Mouse (Mus musculus): ENCODE measurements around the gene Ubr7. TPM values are rescaled to one million over a fixed set of nuclear protein-coding genes. Genes with fewer than 3 reads are reported as not detected.

Ubr7 gene
- polyA plus RNA-seq, 1 experiment = 14.4 TPM

DNA sequence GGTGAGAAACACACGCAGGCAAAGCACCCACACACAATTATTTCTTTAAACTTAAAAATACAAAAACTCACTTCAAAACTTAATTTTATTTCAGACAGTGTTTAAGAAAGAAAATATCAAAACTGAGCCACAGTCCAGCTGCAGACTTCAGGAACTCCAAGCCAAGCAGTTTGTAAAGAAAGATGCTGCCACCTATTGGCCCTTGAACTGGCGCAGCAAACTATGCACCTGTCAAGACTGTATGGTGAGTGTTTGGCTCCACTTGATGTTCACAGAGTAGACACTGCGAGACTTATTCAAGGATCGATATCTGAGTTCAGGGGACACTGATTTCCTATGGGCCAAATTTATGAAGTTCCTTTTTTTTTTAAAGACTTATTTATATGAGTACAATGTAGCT is 11.2 kb downstream of the Ubr7 start:
- Histone ChIP-seq H3K4me1 (ENCODE audit: control insufficient read depth, insufficient read depth, low read length) (no peaks in the 10 kb centered on the region; the same call in 1 of the 2 replicates), H3K27ac (ENCODE audit: control insufficient read depth, insufficient read depth, low read depth, low read length, poor library complexity) (no peak overlapping the region), H3K4me3 (replicated peaks; ENCODE audit: control insufficient read depth, low read depth, low read length) (no peak overlapping the region)
- TF ChIP-seq CTCF (IDR thresholded peaks at IDR 0.05; ENCODE audit: control insufficient read depth, insufficient read depth, low read length) (no peak), POLR2A (IDR thresholded peaks at IDR 0.05; ENCODE audit: borderline replicate concordance, control insufficient read depth, low read depth, low read length) (no peak)
- WGBS = 90% methylated on average over 4 of the region's 4 CpGs

DNA sequence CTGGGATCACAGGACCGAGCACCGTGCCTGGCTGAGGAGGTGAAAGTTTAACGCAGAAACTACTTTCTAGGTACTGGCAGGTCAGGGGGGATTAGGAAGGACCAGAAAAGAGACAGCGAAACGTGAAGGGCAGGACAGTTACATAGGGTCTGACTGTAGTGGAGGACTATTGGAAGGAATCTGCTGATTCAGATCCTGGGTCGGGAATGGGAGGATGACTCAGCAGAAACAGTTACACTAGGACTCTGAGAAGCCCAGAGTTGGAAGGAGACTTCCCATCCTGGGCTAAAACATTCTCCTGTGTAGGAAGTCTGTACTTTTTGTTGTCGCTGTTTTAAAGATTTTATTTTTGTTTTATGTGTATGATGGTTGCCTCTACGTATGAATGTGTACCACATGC is 13.8 kb downstream of the Ubr7 start:
- WGBS = 92% methylated on average over 8 of the region's 8 CpGs

DNA sequence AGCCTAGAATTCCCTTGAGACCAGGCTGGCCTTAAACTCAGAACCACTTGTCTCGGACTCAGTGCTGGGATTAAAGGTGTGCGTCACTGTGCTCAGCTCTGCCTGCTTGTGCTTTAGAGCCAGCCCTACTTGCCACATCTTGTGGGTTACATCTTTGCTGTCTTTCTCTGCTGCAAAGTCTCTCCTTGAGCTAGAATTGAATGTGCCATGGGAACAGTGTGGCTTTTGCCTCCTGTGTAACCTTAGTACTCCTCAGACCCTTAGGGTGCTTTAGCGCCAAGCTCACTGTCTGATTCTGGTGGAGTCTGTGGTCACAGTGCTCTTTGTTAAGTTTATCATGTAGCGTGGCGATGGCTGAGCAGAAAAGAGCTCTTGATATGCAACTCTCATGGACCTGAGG is 14.9 kb downstream of the Ubr7 start:
- Histone ChIP-seq H3K4me3 (replicated peaks; ENCODE audit: control insufficient read depth, low read depth, low read length) (no peak overlapping the region), H3K4me1 (ENCODE audit: control insufficient read depth, insufficient read depth, low read length) (no peaks in the 10 kb centered on the region; the same call in 1 of the 2 replicates), H3K27ac (ENCODE audit: control insufficient read depth, insufficient read depth, low read depth, low read length, poor library complexity) (no peak overlapping the region)
- WGBS = 93% methylated on average over 5 of the region's 5 CpGs
- TF ChIP-seq CTCF (IDR thresholded peaks at IDR 0.05; ENCODE audit: control insufficient read depth, insufficient read depth, low read length) (no peak), POLR2A (IDR thresholded peaks at IDR 0.05; ENCODE audit: borderline replicate concordance, control insufficient read depth, low read depth, low read length) (no peak)

More for the DNA sequence above, 13.8 kb downstream of the Ubr7 start:
- TF ChIP-seq CTCF (IDR thresholded peaks at IDR 0.05; ENCODE audit: control insufficient read depth, insufficient read depth, low read length) (no peak), POLR2A (IDR thresholded peaks at IDR 0.05; ENCODE audit: borderline replicate concordance, control insufficient read depth, low read depth, low read length) (no peak)
- no peaks in the 10 kb centered on the region; the same call in 1 of the 2 replicates for H3K4me1 ChIP-seq (ENCODE audit: control insufficient read depth, insufficient read depth, low read length)
- H3K27ac ChIP-seq (ENCODE audit: control insufficient read depth, insufficient read depth, low read depth, low read length, poor library complexity) = no peak overlapping the region
- H3K4me3 ChIP-seq (replicated peaks; ENCODE audit: control insufficient read depth, low read depth, low read length) = no peak overlapping the region

DNA sequence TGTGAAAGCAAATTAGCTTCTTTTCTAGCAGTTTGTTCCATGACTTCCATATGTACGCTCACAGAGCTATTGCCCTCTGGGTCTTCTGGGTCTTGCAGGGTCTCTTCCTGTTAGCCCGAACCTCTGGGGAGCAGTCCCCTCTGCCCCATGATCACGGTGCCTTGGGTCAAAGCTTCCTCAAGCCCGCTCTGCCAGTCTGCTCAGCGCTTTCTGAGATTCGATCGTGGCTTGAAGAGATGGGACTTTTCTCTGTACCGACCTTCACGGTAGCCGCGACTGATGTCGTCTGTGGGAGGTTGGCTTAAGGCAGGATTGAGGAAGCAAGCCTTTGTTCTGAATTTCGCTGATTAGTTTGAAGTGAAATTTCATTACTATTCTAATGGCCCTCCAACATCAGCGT is 18.3 kb downstream of the Ubr7 start:
- no peaks in the 10 kb centered on the region for H3K4me1 ChIP-seq (ENCODE audit: control insufficient read depth, insufficient read depth, low read length)
- no peak overlapping the region for H3K4me3 ChIP-seq (replicated peaks; ENCODE audit: control insufficient read depth, low read depth, low read length)
- WGBS = 91% methylated on average over 14 of the region's 14 CpGs
- no peak overlapping the region; the same call in 1 of the 2 replicates for H3K27ac ChIP-seq (ENCODE audit: control insufficient read depth, insufficient read depth, low read depth, low read length, poor library complexity)
- TF ChIP-seq CTCF (IDR thresholded peaks at IDR 0.05; ENCODE audit: control insufficient read depth, insufficient read depth, low read length) (no peak), POLR2A (IDR thresholded peaks at IDR 0.05; ENCODE audit: borderline replicate concordance, control insufficient read depth, low read depth, low read length) (no peak)

DNA sequence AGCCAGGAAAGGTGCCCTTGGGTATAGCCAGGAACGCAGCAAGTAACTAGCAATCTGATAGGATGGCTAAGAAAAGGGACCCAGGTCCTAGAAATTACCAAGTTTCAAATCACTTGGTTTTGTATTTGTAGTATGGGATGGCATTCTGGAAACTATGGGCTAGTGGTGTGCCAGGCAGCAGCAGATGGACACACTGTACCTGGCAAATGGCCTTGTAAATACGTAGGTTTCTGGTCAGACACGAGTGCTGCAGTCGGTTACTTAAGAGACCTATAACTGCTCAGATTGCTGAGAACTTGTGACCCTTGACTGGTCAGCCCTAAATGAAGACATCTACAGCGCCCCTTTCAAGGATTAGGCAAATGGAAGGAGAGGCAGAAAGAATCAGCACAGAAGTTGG is 20.4 kb downstream of the Ubr7 start:
- no peaks in the 10 kb centered on the region for H3K4me1 ChIP-seq (ENCODE audit: control insufficient read depth, insufficient read depth, low read length)
- 90% methylated on average over 5 of the region's 5 CpGs for WGBS
- no peak overlapping the region for H3K27ac ChIP-seq (ENCODE audit: control insufficient read depth, insufficient read depth, low read depth, low read length, poor library complexity)
- H3K4me3 ChIP-seq (replicated peaks; ENCODE audit: control insufficient read depth, low read depth, low read length) = no peak overlapping the region
- TF ChIP-seq POLR2A (IDR thresholded peaks at IDR 0.05; ENCODE audit: borderline replicate concordance, control insufficient read depth, low read depth, low read length) (no peak), CTCF (IDR thresholded peaks at IDR 0.05; ENCODE audit: control insufficient read depth, insufficient read depth, low read length) (no peak)

DNA sequence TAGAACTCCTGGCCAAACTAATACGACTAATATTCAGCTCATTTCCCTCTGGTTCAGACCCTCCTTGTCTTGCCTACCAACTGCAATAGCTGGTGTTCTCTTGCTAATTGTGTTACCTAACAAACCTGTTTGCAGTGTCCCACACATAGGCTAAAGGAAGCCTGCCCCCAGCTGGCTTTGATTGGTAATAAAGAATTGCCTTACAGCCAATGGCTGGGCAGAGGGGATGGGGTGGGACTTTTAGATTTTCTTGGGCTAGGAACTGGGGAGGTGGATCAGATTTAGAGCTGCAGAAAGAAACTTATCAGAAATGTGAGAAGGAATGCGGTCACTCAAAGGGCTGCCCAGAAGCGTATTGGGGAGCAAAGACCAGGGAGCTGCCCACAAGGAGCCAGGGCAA is 21.7 kb downstream of the Ubr7 start:
- Histone ChIP-seq H3K27ac (ENCODE audit: control insufficient read depth, insufficient read depth, low read depth, low read length, poor library complexity) (no peak overlapping the region), H3K4me3 (replicated peaks; ENCODE audit: control insufficient read depth, low read depth, low read length) (no peak overlapping the region), H3K4me1 (ENCODE audit: control insufficient read depth, insufficient read depth, low read length) (no peaks in the 10 kb centered on the region)
- WGBS = 73% methylated on average over 3 of the region's 3 CpGs
- no peak for TF ChIP-seq POLR2A (IDR thresholded peaks at IDR 0.05; ENCODE audit: borderline replicate concordance, control insufficient read depth, low read depth, low read length)
- no peak for TF ChIP-seq CTCF (IDR thresholded peaks at IDR 0.05; ENCODE audit: control insufficient read depth, insufficient read depth, low read length)

DNA sequence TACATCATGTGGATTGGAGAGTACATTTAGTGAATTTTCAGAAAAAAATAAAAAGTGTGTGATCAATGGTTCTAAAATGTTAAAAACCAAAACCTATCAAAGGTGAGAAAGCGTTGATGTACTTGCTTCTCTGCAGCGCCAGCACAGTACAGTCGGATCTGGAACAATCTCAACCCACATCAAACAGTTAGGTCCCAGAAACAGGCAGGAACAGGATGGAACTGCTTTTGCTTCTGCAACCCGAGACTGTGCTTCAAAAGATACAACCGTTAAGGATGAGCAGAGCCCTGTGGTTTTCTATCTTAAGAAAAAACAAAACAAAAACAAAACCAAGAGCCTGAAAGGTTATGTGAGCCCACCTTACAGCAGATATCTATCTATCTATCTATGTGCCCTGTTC is 25.1 kb downstream of the Ubr7 start:
- no peak overlapping the region for H3K27ac ChIP-seq (ENCODE audit: control insufficient read depth, insufficient read depth, low read depth, low read length, poor library complexity)
- no peak overlapping the region for H3K4me3 ChIP-seq (replicated peaks; ENCODE audit: control insufficient read depth, low read depth, low read length)
- no peaks in the 10 kb centered on the region for H3K4me1 ChIP-seq (ENCODE audit: control insufficient read depth, insufficient read depth, low read length)
- WGBS = 85% methylated on average over 5 of the region's 5 CpGs
- TF ChIP-seq CTCF (IDR thresholded peaks at IDR 0.05; ENCODE audit: control insufficient read depth, insufficient read depth, low read length) (no peak), POLR2A (IDR thresholded peaks at IDR 0.05; ENCODE audit: borderline replicate concordance, control insufficient read depth, low read depth, low read length) (no peak)

DNA sequence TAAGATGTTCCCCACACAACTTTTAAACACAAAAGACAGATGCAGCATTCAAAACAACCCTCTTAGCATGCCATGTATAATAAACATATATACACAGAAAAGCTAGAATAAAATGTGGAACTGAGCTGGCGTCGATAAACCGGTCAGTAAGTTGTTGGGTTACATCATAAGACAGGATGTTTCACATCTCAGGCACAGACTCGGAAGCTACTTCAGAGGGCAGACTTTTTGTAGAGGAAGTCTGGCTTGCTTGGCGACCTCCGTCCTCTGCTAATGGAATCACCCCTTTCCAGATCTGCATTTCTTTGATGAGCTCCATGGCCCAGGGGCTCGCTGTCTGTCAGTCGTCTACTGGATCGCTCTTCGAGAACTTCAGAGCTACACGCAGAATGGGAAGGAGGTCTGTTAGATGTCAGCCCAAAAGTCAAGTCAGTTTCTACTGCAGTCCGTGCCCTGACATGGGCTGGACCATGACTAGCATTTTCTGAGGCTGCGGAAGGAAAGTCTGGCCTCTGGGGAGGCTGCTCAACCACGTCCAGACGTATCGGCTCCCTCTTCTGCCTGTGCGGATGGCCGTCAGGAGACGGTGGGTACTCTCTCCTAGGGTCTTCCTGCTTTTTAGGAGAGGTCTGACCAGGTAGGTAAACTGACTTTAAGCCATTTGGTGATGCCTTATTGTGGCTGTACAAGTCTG is 27.3 kb downstream of the Ubr7 start:
- Histone ChIP-seq H3K4me3 (replicated peaks; ENCODE audit: control insufficient read depth, low read depth, low read length) (peak overlapping the region; percentile 0), H3K4me1 (ENCODE audit: control insufficient read depth, insufficient read depth, low read length) (no peaks in the 10 kb centered on the region), H3K27ac (ENCODE audit: control insufficient read depth, insufficient read depth, low read depth, low read length, poor library complexity) (peak overlapping the region; percentile 42)
- TF ChIP-seq CTCF (IDR thresholded peaks at IDR 0.05; ENCODE audit: control insufficient read depth, insufficient read depth, low read length) = no peak
- TF ChIP-seq POLR2A (IDR thresholded peaks at IDR 0.05; ENCODE audit: borderline replicate concordance, control insufficient read depth, low read depth, low read length) = no peak
- 58% methylated on average over 19 of the region's 19 CpGs for WGBS
